Mouse (Mus musculus) heart, embryonic 14.5 days (tissue): Measurements from ENCODE around the gene Pcbd1. TPM values are rescaled to one million over a fixed set of nuclear protein-coding genes. Genes with fewer than 3 reads are reported as not detected.

ENCODE experiments used
- ATAC-seq: fragments of 200-750 bp; cut with Nextera tagmentation; 2 replicates; pipeline ENCODE4 v1.8.0; 2017; ENCODE audit warnings: low read depth, moderate TSS enrichment; ENCODE audit not compliant: insufficient number of reproducible peaks, insufficient read depth, low FRiP score
- H3K27ac ChIP-seq, 2 experiments: fragments of 200-500 bp in 1 of 2; fragments of 300-500 bp in 1 of 2; sonication (generic) in 1 of 2; replicated peaks in 1 of 2; 2 replicates each; pipeline ENCODE4 v1.5.1; 2012 to 2014; ENCODE audit warnings: low read depth in 2 of 2, low read length in 2 of 2, control low read depth in 1 of 2, mild to moderate bottlenecking in 1 of 2, mixed read lengths in 1 of 2; ENCODE audit not compliant: control insufficient read depth in 1 of 2, insufficient read depth in 1 of 2
- H3K27me3 ChIP-seq: fragments of 300-500 bp; sonication (generic); 2 replicates; pipeline ENCODE4 v1.6.1; 2014; ENCODE audit warnings: mild to moderate bottlenecking, low read length, control low read depth; ENCODE audit not compliant: control insufficient read depth, insufficient read depth
- H3K36me3 ChIP-seq: fragments of 300-500 bp; sonication (generic); 2 replicates; pipeline ENCODE4 v1.6.1; 2014; ENCODE audit warnings: mild to moderate bottlenecking, control low read depth, low read length, mixed read lengths; ENCODE audit not compliant: control insufficient read depth, insufficient read depth
- H3K4me1 ChIP-seq, 2 experiments: fragments of 200-500 bp in 1 of 2; fragments of 300-500 bp in 1 of 2; sonication (generic) in 1 of 2; 2 replicates each; pipeline ENCODE4 v1.6.1; 2012 to 2014; ENCODE audit warnings: low read length in 2 of 2, control low read depth in 1 of 2, mixed read lengths in 1 of 2; ENCODE audit not compliant: control insufficient read depth in 2 of 2, insufficient read depth in 2 of 2
- H3K4me2 ChIP-seq: fragments of 300-500 bp; sonication (generic); 2 replicates; pipeline ENCODE4 v1.6.1; 2014; ENCODE audit warnings: mild to moderate bottlenecking, low read length
- H3K4me3 ChIP-seq, 2 experiments: fragments of 200-500 bp in 1 of 2; fragments of 300-500 bp in 1 of 2; sonication (generic) in 1 of 2; 2 replicates each; pipeline ENCODE4 v1.5.1; 2012 to 2014; ENCODE audit warnings: low read length in 2 of 2, mild to moderate bottlenecking in 2 of 2, control low read depth in 1 of 2, low read depth in 1 of 2, moderate library complexity in 1 of 2; ENCODE audit not compliant: control insufficient read depth in 1 of 2, insufficient read depth in 1 of 2
- H3K9ac ChIP-seq: fragments of 300-500 bp; sonication (generic); 2 replicates; pipeline ENCODE4 v1.6.1; 2014; ENCODE audit warnings: mild to moderate bottlenecking, low read length
- H3K9me3 ChIP-seq: fragments of 300-500 bp; sonication (generic); 2 replicates; pipeline ENCODE4 v1.6.1; 2016; ENCODE audit warnings: low read length, control low read depth; ENCODE audit not compliant: control insufficient read depth
- WGBS: fragments of 180-500 bp; shearing (Covaris S2); extraction: QIAGEN DNeasy Blood & Tissue Kit; methylation state at CpG from one replicate; pipeline ENCODE4 v1.1.7; 2014; 5-methylcytosine and 5-hydroxymethylcytosine counted together
- polyA plus RNA-seq: library from polyadenylated mRNA; unstranded; fragments of >200 nt; fragmentation: Nextera tagmentation; extraction: Ambion mirVana; gene quantifications from 2 replicates; pipeline ENCODE4 v1.2.1, GENCODE M21; 2014

Pcbd1 gene
- polyA plus RNA-seq, 1 experiment from 2014 or later: 95.5 TPM

- Histone ChIP-seq H3K27me3 (no peaks in the 10 kb centered on the region), H3K4me2 (no peak overlapping the region), H3K36me3 (no peaks in the 10 kb centered on the region), H3K9me3 (no peaks in the 10 kb centered on the region), H3K9ac (no peak overlapping the region), H3K4me1 (peaks cover 7% of the 10 kb centered on the region in 2 experiments; a peak in 3 of 4 replicates), H3K4me3 (no peak overlapping the region), H3K27ac (no peak overlapping the region)
- WGBS: 82% methylated on average over 3 of the region's 3 CpGs
- ATAC-seq: no peak
Observed at GRCm38 (mm10) chr10:61075607-61076006, 13.5 kb upstream of the Pcbd1 start.

DNA sequence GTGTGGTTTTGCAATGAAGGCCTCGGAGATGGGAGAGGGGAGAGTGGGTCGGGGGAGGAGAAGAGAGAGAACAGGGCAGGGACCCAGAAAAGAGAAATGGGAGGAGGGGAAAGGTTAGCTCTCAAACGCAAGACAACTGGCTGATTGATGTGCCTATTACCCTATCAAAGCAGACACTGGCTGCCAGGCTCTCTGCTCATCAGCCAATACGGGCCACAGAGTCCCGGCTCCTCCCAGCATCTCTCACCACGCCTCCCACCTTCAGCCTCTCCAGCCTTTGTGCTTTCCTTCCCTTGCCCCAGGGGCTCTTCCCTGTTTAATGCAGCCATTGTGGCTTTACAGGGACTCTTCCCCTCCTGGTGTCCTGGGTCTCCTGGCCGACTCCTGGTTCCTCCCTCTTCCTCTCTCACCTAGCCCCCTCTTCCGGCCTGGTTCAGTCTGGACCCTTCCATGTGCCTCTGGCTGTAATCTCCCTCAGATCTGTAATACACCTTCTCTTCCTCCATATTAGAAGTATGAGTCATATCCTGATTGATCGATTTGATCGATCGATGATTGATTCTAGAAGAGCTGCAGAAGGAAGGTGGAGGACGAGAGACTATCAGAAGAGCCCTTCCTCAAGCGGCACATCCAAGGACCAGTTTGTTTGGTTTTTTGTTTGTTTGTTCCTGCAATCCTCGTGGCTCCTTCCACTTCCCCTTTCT is 8.8 kb upstream of the Pcbd1 start:
- Histone ChIP-seq H3K4me2 (peak overlapping the region; percentile 40), H3K4me3 (peak overlapping the region; percentile 14 to 23; a peak in 2 of 4 replicates), H3K27ac (no peak overlapping the region), H3K36me3 (no peaks in the 10 kb centered on the region), H3K27me3 (no peaks in the 10 kb centered on the region), H3K9me3 (no peaks in the 10 kb centered on the region), H3K9ac (no peak overlapping the region), H3K4me1 (peaks cover 9 to 11% of the 10 kb centered on the region in 2 experiments; a peak in 3 of 4 replicates)
- 32% methylated on average over 14 of the region's 14 CpGs for WGBS
- ATAC-seq: peak; percentile 75; the same call in 1 of the 2 replicates

DNA sequence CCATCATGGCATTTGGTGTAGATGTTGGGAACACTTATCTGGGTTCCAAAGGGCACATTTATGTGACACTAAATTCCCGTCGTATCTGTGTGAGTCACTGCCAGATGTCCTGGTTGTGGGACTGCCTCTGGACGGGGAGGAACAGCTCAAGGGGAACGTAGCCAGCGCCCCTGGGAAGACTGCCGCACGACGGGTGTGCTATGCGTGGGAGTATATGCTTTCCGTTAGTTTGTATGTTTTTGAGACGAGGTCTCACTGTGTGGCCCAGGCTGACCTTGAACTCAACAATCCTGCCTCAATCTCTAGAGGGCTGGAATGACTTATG is 8.2 kb upstream of the Pcbd1 start:
- H3K9me3 ChIP-seq: no peaks in the 10 kb centered on the region
- peak overlapping the region; percentile 40 for H3K4me2 ChIP-seq
- H3K9ac ChIP-seq: no peak overlapping the region; the same call in 1 of the 2 replicates
- peaks cover 9 to 11% of the 10 kb centered on the region in 2 experiments; a peak in 3 of 4 replicates for H3K4me1 ChIP-seq
- H3K36me3 ChIP-seq: no peaks in the 10 kb centered on the region
- H3K4me3 ChIP-seq: no peak overlapping the region
- H3K27me3 ChIP-seq: no peaks in the 10 kb centered on the region
- WGBS: 65% methylated on average over 11 of the region's 11 CpGs
- ATAC-seq: peak; percentile 42; the same call in 1 of the 2 replicates
- no peak overlapping the region for H3K27ac ChIP-seq

- Histone ChIP-seq H3K36me3 (no peaks in the 10 kb centered on the region), H3K9ac (no peak overlapping the region), H3K27me3 (no peaks in the 10 kb centered on the region), H3K4me3 (no peak overlapping the region), H3K27ac (no peak overlapping the region), H3K9me3 (no peaks in the 10 kb centered on the region), H3K4me1 (peaks cover 17 to 25% of the 10 kb centered on the region in 2 experiments), H3K4me2 (no peak overlapping the region)
- ATAC-seq: no peak
- 85% methylated on average over 2 of the region's 2 CpGs for WGBS
Observed at GRCm38 (mm10) chr10:61085364-61085763, 3.8 kb upstream of the Pcbd1 start.

DNA sequence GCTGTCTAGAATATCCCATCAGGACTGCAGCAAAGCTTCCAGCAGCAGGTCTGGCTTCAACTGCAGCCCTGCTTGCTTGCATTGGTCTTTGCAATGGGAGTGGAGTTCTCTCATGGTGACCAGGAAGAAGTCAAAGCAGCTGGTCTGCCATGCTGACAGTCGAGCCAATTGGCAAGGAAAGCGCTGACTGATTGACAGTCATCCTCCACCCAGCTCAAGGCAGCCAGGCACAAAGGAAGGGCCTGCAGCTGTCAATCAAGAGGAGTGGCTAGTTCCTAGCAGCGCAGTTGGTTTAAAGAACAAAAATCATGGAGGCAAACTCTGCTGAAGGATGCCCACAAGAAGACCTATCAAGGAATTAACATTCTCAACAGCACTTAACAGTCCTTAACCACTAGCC is 2.6 kb upstream of the Pcbd1 start:
- no peaks in the 10 kb centered on the region for H3K27me3 ChIP-seq
- H3K4me1 ChIP-seq: peaks cover 12 to 20% of the 10 kb centered on the region in 2 experiments
- H3K36me3 ChIP-seq: no peaks in the 10 kb centered on the region
- 40% methylated on average over 3 of the region's 3 CpGs for WGBS
- H3K27ac ChIP-seq: no peak overlapping the region
- no peak overlapping the region for H3K4me3 ChIP-seq
- ATAC-seq: no peak
- no peaks in the 10 kb centered on the region for H3K9me3 ChIP-seq
- no peak overlapping the region for H3K9ac ChIP-seq
- no peak overlapping the region for H3K4me2 ChIP-seq

DNA sequence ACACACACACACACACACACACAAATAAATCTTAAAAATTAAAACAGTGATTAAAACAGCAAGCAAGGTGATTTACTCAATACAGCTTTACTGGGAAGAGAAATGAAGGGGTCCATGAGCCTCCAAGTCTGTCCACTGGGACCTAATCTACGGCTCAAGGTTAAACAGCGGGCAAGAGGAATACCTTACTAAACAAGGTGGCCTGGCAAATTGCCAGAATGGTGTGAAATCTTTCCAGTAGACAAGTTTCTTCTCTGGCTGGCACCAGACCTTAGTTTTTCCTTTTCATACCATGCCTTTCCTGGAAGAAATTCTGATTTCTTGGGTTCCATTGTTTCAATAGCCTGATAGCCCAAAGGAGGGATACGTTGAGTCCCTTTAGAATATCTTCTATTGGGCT is 663 bp upstream of the Pcbd1 start:
- H3K27ac ChIP-seq: peak overlapping the region in 1 of 2 experiments; percentile 60; a peak in 3 of 4 replicates
- ATAC-seq: no peak
- WGBS: 57% methylated on average over 3 of the region's 3 CpGs

DNA sequence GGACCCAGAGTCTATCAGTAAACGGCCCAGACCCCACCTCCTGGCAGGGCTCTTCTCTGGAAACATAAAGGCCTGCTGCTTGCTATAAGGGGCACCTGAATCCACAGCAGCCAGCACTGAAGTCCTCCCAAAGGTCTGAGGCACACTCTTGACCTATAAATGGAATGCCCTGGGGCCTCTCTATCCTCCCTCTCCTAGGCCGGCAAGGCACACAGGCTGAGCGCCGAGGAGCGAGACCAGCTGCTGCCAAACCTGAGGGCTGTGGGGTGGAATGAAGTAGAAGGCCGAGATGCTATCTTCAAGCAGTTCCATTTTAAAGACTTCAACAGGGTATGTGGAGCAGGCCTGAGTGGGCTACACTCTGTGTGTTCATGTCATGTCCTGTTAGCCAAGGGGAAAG is 2.7 kb downstream of the Pcbd1 start:
- no peak overlapping the region for H3K4me3 ChIP-seq
- H3K4me2 ChIP-seq: no peak overlapping the region
- 0 out of 4 replicates have a peak overlapping the region, but pooled peaks of 1 of the 2 experiments have one; percentile 9 for H3K27ac ChIP-seq
- H3K9me3 ChIP-seq: no peaks in the 10 kb centered on the region
- peaks cover 23% of the 10 kb centered on the region; the same call in 1 of the 2 replicates for H3K36me3 ChIP-seq
- H3K27me3 ChIP-seq: no peaks in the 10 kb centered on the region
- ATAC-seq: no peak
- no peak overlapping the region for H3K9ac ChIP-seq
- 47% methylated on average over 6 of the region's 6 CpGs for WGBS
- H3K4me1 ChIP-seq: peaks cover 17 to 26% of the 10 kb centered on the region in 2 experiments

More for the DNA sequence above, 663 bp upstream of the Pcbd1 start:
- H3K4me1 ChIP-seq: peaks cover 19 to 26% of the 10 kb centered on the region in 2 experiments
- 0 out of 2 replicates have a peak, but pooled peaks cover 2% of the 10 kb centered on the region for H3K36me3 ChIP-seq
- H3K9ac ChIP-seq: no peak overlapping the region
- peak overlapping the region; percentile 84; the same call in 1 of the 2 replicates for H3K4me2 ChIP-seq
- no peaks in the 10 kb centered on the region for H3K27me3 ChIP-seq
- no peaks in the 10 kb centered on the region for H3K9me3 ChIP-seq
- H3K4me3 ChIP-seq: no peak overlapping the region
